Mouse (Mus musculus) hindbrain, embryonic 13.5 days (tissue): ENCODE measurements around the gene Olfr1443. TPM values are rescaled to one million over a fixed set of nuclear protein-coding genes. Genes with fewer than 3 reads are reported as not detected.
"Not testable (repeated sequence)": the region's sequence is repeated elsewhere in the genome, so short reads cannot be mapped to it uniquely, and the experiment has no call there.

Experiments
- ATAC-seq: fragments of 200-750 bp; cut with Nextera tagmentation; 2 replicates; pipeline ENCODE4 v1.8.0; 2017; ENCODE audit warnings: moderate TSS enrichment; ENCODE audit not compliant: low FRiP score
- H3K27ac ChIP-seq: fragments of 300-500 bp; sonication (generic); 2 replicates; pipeline ENCODE4 v1.5.1; 2015; ENCODE audit warnings: inconsistent platforms, mild to moderate bottlenecking, moderate library complexity
- H3K27me3 ChIP-seq: fragments of 300-500 bp; sonication (generic); 2 replicates; pipeline ENCODE4 v1.6.1; 2015; ENCODE audit warnings: mild to moderate bottlenecking, inconsistent platforms
- H3K36me3 ChIP-seq: fragments of 300-500 bp; sonication (generic); 2 replicates; pipeline ENCODE4 v1.6.1; 2015; ENCODE audit warnings: mild to moderate bottlenecking, inconsistent platforms
- H3K4me1 ChIP-seq: fragments of 300-500 bp; sonication (generic); replicated peaks from 2 replicates; pipeline ENCODE4 v1.6.1; 2015; ENCODE audit warnings: inconsistent platforms
- H3K4me2 ChIP-seq: fragments of 300-500 bp; sonication (generic); 2 replicates; pipeline ENCODE4 v1.6.1; 2015; ENCODE audit warnings: inconsistent platforms, mild to moderate bottlenecking, moderate library complexity
- H3K4me3 ChIP-seq: fragments of 300-500 bp; sonication (generic); 2 replicates; pipeline ENCODE4 v1.5.1; 2015; ENCODE audit warnings: mild to moderate bottlenecking, inconsistent platforms
- H3K9ac ChIP-seq: fragments of 300-500 bp; sonication (generic); 2 replicates; pipeline ENCODE4 v1.6.1; 2015; ENCODE audit warnings: mild to moderate bottlenecking, inconsistent platforms
- H3K9me3 ChIP-seq: fragments of 300-500 bp; sonication (generic); 2 replicates; pipeline ENCODE4 v1.6.1; 2016; ENCODE audit warnings: inconsistent platforms
- WGBS: fragments of 180-500 bp; shearing (Covaris S2); methylation state at CpG from one replicate; pipeline ENCODE4 v1.1.7; 2015; 5-methylcytosine and 5-hydroxymethylcytosine counted together
- polyA plus RNA-seq: library from polyadenylated mRNA; unstranded; fragments of >200 nt; fragmentation: Nextera tagmentation; extraction: Ambion mirVana; gene quantifications from 2 replicates; pipeline ENCODE4 v1.2.1, GENCODE M21; 2015

Gene Olfr1443
- not detected in 2 replicates for polyA plus RNA-seq

GRCm38 (mm10) chr19:12677812-12678211 lies at the start of gene Olfr1443:
TSS of gene Olfr1443 (plus strand) at chr19:12678112.
- H3K4me3 ChIP-seq, result no peak within 1 kb of the TSS
- no peaks in the 10 kb centered on the region for H3K9me3 ChIP-seq
- no peaks in the 10 kb centered on the region for H3K36me3 ChIP-seq
- no peaks in the 10 kb centered on the region for H3K4me1 ChIP-seq
- WGBS, result 82% methylated on average over 3 of the region's 3 CpGs
- no peak within 1 kb of the TSS for H3K4me2 ChIP-seq
- H3K9ac ChIP-seq, result no peak within 1 kb of the TSS
- no peak for ATAC-seq
- H3K27me3 ChIP-seq, result no peaks in the 10 kb centered on the region
- H3K27ac ChIP-seq, result no peak within 1 kb of the TSS

- H3K27ac ChIP-seq, result no peak within 1 kb of the TSS
- H3K27me3 ChIP-seq, result no peaks in the 10 kb centered on the region
- no peaks in the 10 kb centered on the region for H3K36me3 ChIP-seq
- H3K9me3 ChIP-seq, result no peaks in the 10 kb centered on the region
- no peaks in the 10 kb centered on the region for H3K4me1 ChIP-seq
- ATAC-seq, result no peak
- H3K4me3 ChIP-seq, result no peak within 1 kb of the TSS
- no peak within 1 kb of the TSS for H3K9ac ChIP-seq
- WGBS, result 86% methylated on average over 4 of the region's 4 CpGs
- no peak within 1 kb of the TSS for H3K4me2 ChIP-seq
These were observed 44.7 kb upstream of the Olfr1443 start, which contains the start of gene Glyat for GRCm38 (mm10) chr19:12633176-12633575. TSS of gene Glyat (plus strand) at chr19:12633308.

- WGBS, result 92% methylated on average over 3 of the region's 3 CpGs
- Histone ChIP-seq H3K27ac (no peak overlapping the region), H3K4me2 (no peak overlapping the region), H3K4me1 (no peaks in the 10 kb centered on the region), H3K4me3 (no peak overlapping the region), H3K9me3 (no peaks in the 10 kb centered on the region), H3K27me3 (no peaks in the 10 kb centered on the region), H3K9ac (no peak overlapping the region), H3K36me3 (no peaks in the 10 kb centered on the region)
- ATAC-seq, result no peak
These were observed 43.7 kb upstream of the Olfr1443 start for GRCm38 (mm10) chr19:12634259-12634658.

GRCm38 (mm10) chr19:12634963-12635362 lies 42.9 kb upstream of the Olfr1443 start:
- no peak for ATAC-seq
- Histone ChIP-seq H3K9ac (no peak overlapping the region), H3K27ac (no peak overlapping the region), H3K4me3 (no peak overlapping the region), H3K9me3 (no peaks in the 10 kb centered on the region), H3K36me3 (no peaks in the 10 kb centered on the region), H3K27me3 (no peaks in the 10 kb centered on the region), H3K4me1 (no peaks in the 10 kb centered on the region), H3K4me2 (no peak overlapping the region)
- WGBS, result 91% methylated on average over 4 of the region's 4 CpGs

GRCm38 (mm10) chr19:12636863-12637262 lies 41.0 kb upstream of the Olfr1443 start:
- no peaks in the 10 kb centered on the region for H3K9me3 ChIP-seq
- no peaks in the 10 kb centered on the region for H3K27me3 ChIP-seq
- H3K4me3 ChIP-seq, result no peak overlapping the region
- H3K4me2 ChIP-seq, result no peak overlapping the region
- no peaks in the 10 kb centered on the region for H3K36me3 ChIP-seq
- no peaks in the 10 kb centered on the region for H3K4me1 ChIP-seq
- ATAC-seq, result no peak
- H3K27ac ChIP-seq, result no peak overlapping the region
- H3K9ac ChIP-seq, result no peak overlapping the region
- WGBS, result 70% methylated on average over 3 of the region's 3 CpGs

GRCm38 (mm10) chr19:12638049-12638448 lies 39.9 kb upstream of the Olfr1443 start:
- no peak overlapping the region for H3K4me3 ChIP-seq
- WGBS, result 88% methylated on average over 1 of the region's 1 CpGs
- H3K4me1 ChIP-seq, result no peaks in the 10 kb centered on the region
- ATAC-seq, result no peak
- no peaks in the 10 kb centered on the region for H3K36me3 ChIP-seq
- no peak overlapping the region for H3K9ac ChIP-seq
- no peak overlapping the region for H3K4me2 ChIP-seq
- no peaks in the 10 kb centered on the region for H3K27me3 ChIP-seq
- H3K27ac ChIP-seq, result no peak overlapping the region
- H3K9me3 ChIP-seq, result no peaks in the 10 kb centered on the region

- Histone ChIP-seq H3K36me3 (no peaks in the 10 kb centered on the region), H3K9ac (no peak overlapping the region), H3K4me2 (no peak overlapping the region), H3K4me3 (no peak overlapping the region), H3K27ac (no peak overlapping the region), H3K27me3 (no peaks in the 10 kb centered on the region), H3K9me3 (no peaks in the 10 kb centered on the region), H3K4me1 (no peaks in the 10 kb centered on the region)
- no peak for ATAC-seq
These were observed 28.4 kb upstream of the Olfr1443 start for GRCm38 (mm10) chr19:12649511-12649910.

- Histone ChIP-seq H3K27me3 (no peaks in the 10 kb centered on the region), H3K9me3 (0 out of 2 replicates have a peak, but pooled peaks cover 3% of the 10 kb centered on the region), H3K36me3 (no peaks in the 10 kb centered on the region), H3K4me2 (no peak overlapping the region), H3K9ac (no peak overlapping the region), H3K4me3 (no peak overlapping the region), H3K27ac (no peak overlapping the region), H3K4me1 (no peaks in the 10 kb centered on the region)
- no peak for ATAC-seq
- 87% methylated on average over 1 of the region's 1 CpGs for WGBS
These were observed 11.8 kb upstream of the Olfr1443 start for GRCm38 (mm10) chr19:12666156-12666555.

- not testable (repeated sequence) for H3K4me3 ChIP-seq, H3K9me3 ChIP-seq, H3K27ac ChIP-seq, H3K4me1 ChIP-seq, H3K4me2 ChIP-seq, H3K36me3 ChIP-seq, H3K9ac ChIP-seq, ATAC-seq, H3K27me3 ChIP-seq
- WGBS, result 95% methylated on average over 3 of the region's 3 CpGs
These were observed 9.3 kb upstream of the Olfr1443 start for GRCm38 (mm10) chr19:12668601-12669000.

GRCm38 (mm10) chr19:12670139-12670538 lies 7.8 kb upstream of the Olfr1443 start, which contains the start of gene Olfr1442:
TSS of gene Olfr1442 (plus strand) at chr19:12670439.
- no peaks in the 10 kb centered on the region for H3K9me3 ChIP-seq
- H3K4me3 ChIP-seq, result no peak within 1 kb of the TSS
- no peak within 1 kb of the TSS for H3K9ac ChIP-seq
- no peaks in the 10 kb centered on the region for H3K27me3 ChIP-seq
- H3K36me3 ChIP-seq, result no peaks in the 10 kb centered on the region
- no peak for ATAC-seq
- H3K4me2 ChIP-seq, result no peak within 1 kb of the TSS
- no peak within 1 kb of the TSS for H3K27ac ChIP-seq
- no peaks in the 10 kb centered on the region for H3K4me1 ChIP-seq

- 86% methylated on average over 4 of the region's 4 CpGs for WGBS
- Histone ChIP-seq H3K9ac (no peak overlapping the region), H3K9me3 (no peaks in the 10 kb centered on the region), H3K27ac (no peak overlapping the region), H3K4me1 (no peaks in the 10 kb centered on the region), H3K4me2 (no peak overlapping the region), H3K27me3 (no peaks in the 10 kb centered on the region), H3K4me3 (no peak overlapping the region), H3K36me3 (no peaks in the 10 kb centered on the region)
- ATAC-seq, result no peak
These were observed 6.9 kb upstream of the Olfr1443 start for GRCm38 (mm10) chr19:12671051-12671450.

- no peaks in the 10 kb centered on the region for H3K27me3 ChIP-seq
- H3K9ac ChIP-seq, result no peak overlapping the region
- no peak for ATAC-seq
- H3K4me3 ChIP-seq, result no peak overlapping the region
- no peaks in the 10 kb centered on the region for H3K9me3 ChIP-seq
- H3K27ac ChIP-seq, result no peak overlapping the region
- no peaks in the 10 kb centered on the region for H3K36me3 ChIP-seq
- H3K4me2 ChIP-seq, result no peak overlapping the region
- H3K4me1 ChIP-seq, result no peaks in the 10 kb centered on the region
These were observed 6.7 kb downstream of the Olfr1443 start for GRCm38 (mm10) chr19:12684638-12685037.

GRCm38 (mm10) chr19:12685231-12685630 lies 7.3 kb downstream of the Olfr1443 start:
- no peaks in the 10 kb centered on the region for H3K9me3 ChIP-seq
- no peak for ATAC-seq
- H3K36me3 ChIP-seq, result no peaks in the 10 kb centered on the region
- no peak overlapping the region for H3K9ac ChIP-seq
- no peak overlapping the region for H3K27ac ChIP-seq
- no peak overlapping the region for H3K4me3 ChIP-seq
- no peaks in the 10 kb centered on the region for H3K27me3 ChIP-seq
- no peaks in the 10 kb centered on the region for H3K4me1 ChIP-seq
- H3K4me2 ChIP-seq, result no peak overlapping the region

GRCm38 (mm10) chr19:12695590-12695989 lies 17.7 kb downstream of the Olfr1443 start, which contains the start of gene Keg1:
TSS of gene Keg1 (plus strand) at chr19:12695786.
- H3K27ac ChIP-seq, result no peak within 1 kb of the TSS
- H3K4me1 ChIP-seq, result no peaks in the 10 kb centered on the region
- no peak within 1 kb of the TSS for H3K4me2 ChIP-seq
- H3K27me3 ChIP-seq, result no peaks in the 10 kb centered on the region
- H3K36me3 ChIP-seq, result no peaks in the 10 kb centered on the region
- no peak within 1 kb of the TSS for H3K4me3 ChIP-seq
- no peaks in the 10 kb centered on the region for H3K9me3 ChIP-seq
- no peak within 1 kb of the TSS for H3K9ac ChIP-seq
- no peak for ATAC-seq
- 84% methylated on average over 3 of the region's 3 CpGs for WGBS
